Mouse (Mus musculus) hindbrain, postnatal 0 days (tissue): Measurements from ENCODE around the gene Cntn4. TPM values are rescaled to one million over a fixed set of nuclear protein-coding genes. Genes with fewer than 3 reads are reported as not detected.

Experiments
- ATAC-seq: fragments of 200-750 bp; cut with Nextera tagmentation; 2 replicates; pipeline ENCODE4 v1.8.0; 2017; ENCODE audit warnings: mild to moderate bottlenecking, moderate TSS enrichment, moderate library complexity
- DNase-seq: peaks from one replicate; pipeline ENCODE4 v3.0.0-alpha.2; 2015; ENCODE audit warnings: low spot score
- H3K27ac ChIP-seq: fragments of 300-500 bp; sonication (generic); 2 replicates; pipeline ENCODE4 v1.5.1; 2014; ENCODE audit warnings: mild to moderate bottlenecking
- H3K27me3 ChIP-seq: fragments of 300-500 bp; sonication (generic); 2 replicates; pipeline ENCODE4 v1.6.1; 2014; ENCODE audit warnings: low read length, mixed read lengths; ENCODE audit not compliant: insufficient read depth
- H3K36me3 ChIP-seq: fragments of 300-500 bp; sonication (generic); 2 replicates; pipeline ENCODE4 v1.6.1; 2014; ENCODE audit warnings: low read length, mixed read lengths; ENCODE audit not compliant: insufficient read depth
- H3K4me1 ChIP-seq: fragments of 300-500 bp; sonication (generic); 2 replicates; pipeline ENCODE4 v1.6.1; 2014; ENCODE audit warnings: antibody characterized with exemption, low read length, mixed read lengths; ENCODE audit not compliant: insufficient read depth
- H3K4me2 ChIP-seq: fragments of 300-500 bp; sonication (generic); 2 replicates; pipeline ENCODE4 v1.6.1; 2014; ENCODE audit warnings: low read depth, mild to moderate bottlenecking, low read length, moderate library complexity, mixed read lengths
- H3K4me3 ChIP-seq: fragments of 300-500 bp; sonication (generic); 2 replicates; pipeline ENCODE4 v1.5.1; 2014; ENCODE audit warnings: low read length
- H3K9ac ChIP-seq: fragments of 300-500 bp; sonication (generic); replicated peaks from 2 replicates; pipeline ENCODE4 v1.6.1; 2014; ENCODE audit warnings: mild to moderate bottlenecking, low read length, moderate library complexity, mixed read lengths
- H3K9me3 ChIP-seq: fragments of 300-500 bp; sonication (generic); 2 replicates; pipeline ENCODE4 v1.6.1; 2016; ENCODE audit warnings: low read length, mixed read lengths
- CTCF ChIP-seq: IDR thresholded peaks from 2 replicates; pipeline ENCODE4 v1.5.1; 2016; ENCODE audit warnings: antibody characterized with exemption, control low read depth, low read depth
- WGBS: fragments of 180-500 bp; shearing (Covaris S2); extraction: QIAGEN DNeasy Blood & Tissue Kit; methylation state at CpG from one replicate; pipeline ENCODE4 v1.1.7; 2014; 5-methylcytosine and 5-hydroxymethylcytosine counted together
- polyA plus RNA-seq: library from polyadenylated mRNA; unstranded; fragments of >200 nt; fragmentation: Nextera tagmentation; extraction: Ambion mirVana; gene quantifications from 2 replicates; pipeline ENCODE4 v1.2.1, GENCODE M21; 2015
- total RNA-seq: library from RNA; depleted of rRNA; stranded (reverse); fragments of >200 nt; gene quantifications from 2 replicates; pipeline ENCODE4 v1.2.3, GENCODE M21; 2014

The Cntn4 gene
- total and polyA plus RNA-seq, 2 experiments from 2014 or later, result 17.3 to 21.5 TPM

GRCm38 (mm10) chr6:106463857-106464256 is 786.4 kb downstream of the Cntn4 start:
- Histone ChIP-seq H3K9me3 (no peaks in the 10 kb centered on the region), H3K9ac (no peak overlapping the region), H3K4me3 (no peak overlapping the region), H3K4me2 (no peak overlapping the region), H3K36me3 (no peaks in the 10 kb centered on the region), H3K27ac (no peak overlapping the region), H3K4me1 (no peaks in the 10 kb centered on the region), H3K27me3 (no peaks in the 10 kb centered on the region)
- no peak for TF ChIP-seq CTCF
- 90% methylated on average over 2 of the region's 2 CpGs for WGBS
- DNase-seq (no peak), ATAC-seq (no peak)

DNA sequence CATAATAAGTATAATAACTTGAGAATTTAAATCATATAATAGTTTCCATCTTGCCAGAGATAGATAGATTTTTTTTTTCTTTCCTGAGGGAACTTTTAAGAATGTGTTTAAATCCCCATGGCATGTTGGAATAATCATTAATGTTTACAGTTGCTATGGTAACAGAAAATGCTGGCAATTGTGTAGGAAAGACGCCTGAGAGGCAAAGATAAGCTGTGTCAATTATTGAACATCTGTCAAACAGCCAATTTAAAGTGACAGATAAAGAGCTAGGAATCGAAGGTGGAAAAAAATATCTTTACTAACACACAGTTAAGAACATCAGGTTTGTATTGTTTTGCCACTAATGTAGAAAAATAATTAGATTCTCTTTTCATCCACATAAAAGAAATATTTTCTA is 788.3 kb downstream of the Cntn4 start:
- peak; percentile 6 for DNase-seq

DNA sequence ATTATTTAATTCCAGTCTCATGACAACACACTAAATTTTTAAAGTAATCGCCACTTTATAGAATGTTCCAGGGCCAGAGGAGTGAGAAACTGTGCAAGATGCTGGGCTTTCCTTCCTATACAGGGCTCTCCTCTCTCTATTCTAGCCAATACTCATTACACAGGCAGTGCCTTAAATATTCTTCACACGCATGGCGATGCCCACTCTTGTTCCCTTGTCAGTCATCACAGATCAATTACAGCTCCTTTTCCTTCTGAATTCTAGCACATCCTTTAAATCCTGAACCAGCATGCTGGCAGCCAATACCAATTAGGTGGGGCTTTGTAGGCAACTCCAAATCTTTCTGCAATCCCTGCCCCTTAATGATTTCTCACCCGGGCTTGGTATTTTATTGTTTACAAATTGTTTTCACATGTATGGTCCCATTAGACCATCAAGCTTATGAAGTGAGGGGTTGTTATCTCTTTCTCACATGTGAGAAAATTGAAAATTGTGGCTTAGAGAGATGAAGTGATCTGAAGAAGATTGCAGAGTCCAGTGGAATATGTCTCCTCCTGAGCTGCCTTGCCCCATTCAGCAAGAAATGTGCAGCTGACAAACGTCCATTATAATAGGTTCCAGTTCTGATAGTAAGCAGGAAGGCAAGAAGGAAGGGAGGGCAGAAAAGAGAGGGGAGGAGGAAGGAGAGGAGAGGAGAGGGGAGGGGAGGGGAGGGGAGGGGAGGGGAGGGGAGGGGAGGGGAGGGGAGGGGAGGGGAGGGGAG is 789.0 kb downstream of the Cntn4 start:
- no peaks in the 10 kb centered on the region for H3K4me1 ChIP-seq
- DNase-seq (peak; percentile 3), ATAC-seq (no peak)
- TF ChIP-seq CTCF, result no peak
- no peaks in the 10 kb centered on the region for H3K36me3 ChIP-seq
- no peak overlapping the region for H3K27ac ChIP-seq
- no peak overlapping the region for H3K9ac ChIP-seq
- no peaks in the 10 kb centered on the region for H3K9me3 ChIP-seq
- 45% methylated on average over 5 of the region's 5 CpGs for WGBS
- H3K4me2 ChIP-seq, result no peak overlapping the region
- no peaks in the 10 kb centered on the region for H3K27me3 ChIP-seq
- H3K4me3 ChIP-seq, result no peak overlapping the region

More for the DNA sequence above, 788.3 kb downstream of the Cntn4 start:
- Histone ChIP-seq H3K27me3 (no peaks in the 10 kb centered on the region), H3K36me3 (no peaks in the 10 kb centered on the region), H3K9ac (no peak overlapping the region), H3K4me3 (no peak overlapping the region), H3K27ac (no peak overlapping the region), H3K4me2 (no peak overlapping the region), H3K9me3 (no peaks in the 10 kb centered on the region), H3K4me1 (no peaks in the 10 kb centered on the region)
- no peak for ATAC-seq
- 20% methylated on average over 2 of the region's 2 CpGs for WGBS
- no peak for TF ChIP-seq CTCF

GRCm38 (mm10) chr6:106471840-106472608 is 794.6 kb downstream of the Cntn4 start:
- no peak overlapping the region for H3K4me2 ChIP-seq
- no peak for ATAC-seq
- H3K27me3 ChIP-seq, result no peaks in the 10 kb centered on the region
- no peak overlapping the region for H3K27ac ChIP-seq
- H3K9me3 ChIP-seq, result no peaks in the 10 kb centered on the region
- DNase-seq, result no peak
- H3K36me3 ChIP-seq, result no peaks in the 10 kb centered on the region
- H3K4me3 ChIP-seq, result no peak overlapping the region
- H3K4me1 ChIP-seq, result no peaks in the 10 kb centered on the region
- no peak for TF ChIP-seq CTCF
- H3K9ac ChIP-seq, result no peak overlapping the region
- WGBS, result 89% methylated on average over 2 of the region's 2 CpGs

DNA sequence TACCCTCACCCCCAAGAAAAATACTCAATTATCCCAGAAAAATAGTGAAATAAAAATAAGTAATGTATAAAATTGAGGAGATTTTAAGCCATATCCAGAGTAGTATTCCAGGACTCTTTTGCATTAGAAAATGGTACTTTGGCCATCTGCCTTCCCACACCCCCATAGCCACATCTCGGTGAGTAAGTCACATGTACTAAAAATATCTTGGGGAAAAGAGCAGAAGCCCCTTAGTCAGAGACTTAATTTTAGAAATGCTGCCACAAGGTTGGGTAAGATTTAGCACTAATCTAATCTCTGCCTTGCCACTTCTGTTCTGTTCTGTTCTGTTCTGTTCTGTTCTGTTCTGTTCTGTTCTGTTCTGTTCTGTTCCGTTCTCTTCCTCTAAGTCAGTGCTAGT is 796.4 kb downstream of the Cntn4 start:
- Histone ChIP-seq H3K4me3 (no peak overlapping the region), H3K27ac (no peak overlapping the region), H3K4me1 (no peaks in the 10 kb centered on the region), H3K9me3 (no peaks in the 10 kb centered on the region), H3K36me3 (no peaks in the 10 kb centered on the region), H3K27me3 (no peaks in the 10 kb centered on the region), H3K4me2 (no peak overlapping the region), H3K9ac (no peak overlapping the region)
- WGBS, result 87% methylated on average over 2 of the region's 2 CpGs
- no peak for TF ChIP-seq CTCF
- DNase-seq (no peak), ATAC-seq (no peak)

GRCm38 (mm10) chr6:106481533-106481932 is 804.1 kb downstream of the Cntn4 start:
- Histone ChIP-seq H3K27me3 (no peaks in the 10 kb centered on the region), H3K9me3 (no peaks in the 10 kb centered on the region), H3K4me1 (no peaks in the 10 kb centered on the region), H3K4me3 (no peak overlapping the region), H3K36me3 (no peaks in the 10 kb centered on the region), H3K4me2 (no peak overlapping the region), H3K9ac (no peak overlapping the region), H3K27ac (no peak overlapping the region)
- ATAC-seq (no peak), DNase-seq (no peak)
- 76% methylated on average over 1 of the region's 1 CpGs for WGBS
- TF ChIP-seq CTCF, result no peak

GRCm38 (mm10) chr6:106496303-106496702 is 818.8 kb downstream of the Cntn4 start:
- no peaks in the 10 kb centered on the region for H3K36me3 ChIP-seq
- H3K4me1 ChIP-seq, result no peaks in the 10 kb centered on the region
- no peaks in the 10 kb centered on the region for H3K27me3 ChIP-seq
- no peak overlapping the region for H3K9ac ChIP-seq
- 85% methylated on average over 3 of the region's 3 CpGs for WGBS
- H3K27ac ChIP-seq, result no peak overlapping the region
- H3K9me3 ChIP-seq, result no peaks in the 10 kb centered on the region
- H3K4me2 ChIP-seq, result no peak overlapping the region
- H3K4me3 ChIP-seq, result no peak overlapping the region
- DNase-seq (no peak), ATAC-seq (no peak)
- no peak for TF ChIP-seq CTCF
